Mouse (Mus musculus) monocyte, adult 2 months (primary cell): Measurements from ENCODE around the gene Lrp2.

Experiments used
- DNase-seq, 2 experiments: peaks; one replicate each; pipeline ENCODE4 v3.0.0; 2022; ENCODE audit warnings: low spot score in 2 of 2, low read depth in 1 of 2

Gene Lrp2

DNA sequence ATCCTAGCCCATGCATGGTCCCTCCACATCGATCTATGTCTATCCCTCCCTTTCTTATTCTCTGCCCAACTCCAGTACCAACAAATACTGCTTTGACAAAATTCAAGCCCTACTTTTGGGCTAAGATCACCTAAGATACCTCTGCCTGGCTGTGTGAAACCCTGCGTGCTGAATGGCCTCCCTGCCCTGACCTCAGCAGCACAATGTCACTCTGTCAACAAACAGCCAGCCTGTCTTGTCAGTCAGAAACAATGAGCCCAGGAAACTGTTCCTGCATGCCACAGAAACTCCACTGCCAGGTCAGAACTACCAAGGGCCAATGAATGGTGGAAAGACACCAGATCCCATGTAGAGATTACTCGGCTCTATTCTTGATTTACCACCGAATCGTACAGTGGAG, 55.7 kb downstream of the Lrp2 start:
- no peak for DNase-seq

DNA sequence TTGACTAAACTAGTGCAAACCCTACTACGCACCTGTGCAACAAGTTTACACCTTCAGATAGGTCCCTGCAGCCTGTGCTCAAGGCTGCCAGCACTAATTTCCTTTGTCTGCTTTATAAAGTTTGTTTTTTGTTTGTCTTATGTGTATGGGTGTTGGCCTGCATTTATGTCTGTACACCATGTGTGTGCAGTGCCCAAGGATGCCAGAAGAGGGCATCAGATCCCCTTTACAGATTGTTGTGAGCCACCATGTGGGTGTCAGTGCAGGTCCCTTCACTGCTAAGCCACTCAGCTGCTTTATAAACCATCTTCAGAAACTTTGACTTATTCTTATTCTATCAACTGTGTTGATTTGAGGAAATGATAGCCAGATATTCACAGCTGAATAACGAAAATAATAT, 65.6 kb downstream of the Lrp2 start:
- no peak for DNase-seq

DNA sequence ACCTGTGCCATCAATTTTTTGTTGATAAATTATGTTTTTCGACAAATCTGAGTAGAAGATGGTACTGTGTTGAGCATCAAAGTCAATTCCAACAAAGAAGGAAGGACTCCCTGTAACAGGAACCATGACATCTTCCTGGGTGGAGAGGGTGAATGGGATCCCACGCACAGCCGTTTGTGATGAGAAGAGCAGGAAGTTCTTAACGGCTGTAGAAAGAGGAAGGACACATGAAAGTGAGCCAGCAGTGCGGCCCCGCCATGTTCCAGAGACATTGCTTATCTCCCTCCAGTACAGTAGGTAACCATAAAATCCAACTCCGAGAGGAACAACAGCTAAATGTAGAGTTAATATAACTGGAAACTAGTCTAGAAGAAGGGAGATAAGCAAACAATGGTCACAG, 67.6 kb downstream of the Lrp2 start:
- no peak for DNase-seq

DNA sequence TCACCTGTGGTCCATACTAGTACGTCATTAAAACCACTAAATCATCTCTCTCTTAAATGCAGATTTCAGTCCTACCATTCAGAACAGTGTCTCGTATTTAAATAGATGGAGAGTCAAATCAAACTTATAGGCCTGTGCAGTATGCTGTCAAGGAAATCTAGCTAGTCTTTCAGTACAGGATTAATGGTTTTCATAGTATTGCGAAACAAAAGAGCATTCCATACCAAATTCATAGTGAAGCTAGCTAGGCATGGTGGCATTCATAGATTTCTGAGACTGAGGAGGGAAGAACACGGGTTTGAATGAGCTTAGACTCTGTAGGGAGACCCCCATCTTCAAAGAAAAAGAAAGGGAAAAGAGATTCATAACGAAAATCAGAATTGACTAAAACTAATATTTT, 74.1 kb downstream of the Lrp2 start:
- no peak for DNase-seq

DNA sequence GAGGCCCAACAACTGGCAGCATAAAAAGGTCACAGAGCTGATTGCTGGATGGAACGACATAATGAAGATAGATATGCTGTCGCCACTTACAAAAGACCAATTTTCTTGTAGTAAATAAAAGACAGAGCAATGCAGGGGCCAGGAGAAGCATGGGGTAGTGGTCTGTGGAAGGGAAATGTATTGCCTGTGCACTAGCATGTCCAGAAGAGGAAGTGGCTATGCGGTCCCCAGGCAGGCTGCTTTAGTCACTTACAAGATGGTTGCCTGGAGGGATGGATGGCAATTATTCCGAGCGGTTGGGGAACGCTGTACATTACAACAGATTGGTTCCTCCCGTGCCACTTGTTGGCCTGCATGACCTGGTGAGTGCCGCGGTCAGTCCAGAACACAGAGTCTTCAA, 85.5 kb downstream of the Lrp2 start:
- DNase-seq, result no peak

DNA sequence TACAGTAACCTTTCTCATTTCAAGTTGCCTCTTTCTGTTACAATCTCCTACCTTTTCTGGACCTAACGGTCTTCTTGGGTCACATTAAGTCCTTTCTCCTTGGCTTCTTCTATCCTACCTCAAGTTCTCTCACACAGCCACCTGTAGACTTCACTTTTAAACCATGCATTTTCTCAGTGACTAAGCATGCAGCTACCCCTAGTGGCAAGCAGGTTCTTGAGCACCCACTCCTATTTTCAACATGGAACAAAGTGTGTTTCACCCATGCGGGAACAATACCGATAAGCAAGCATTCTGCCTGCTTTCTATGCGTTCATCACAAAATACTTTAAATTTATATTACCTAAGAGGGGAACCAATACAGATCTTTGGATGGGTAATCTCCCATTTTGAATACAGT, 92.7 kb downstream of the Lrp2 start:
- no peak for DNase-seq

DNA sequence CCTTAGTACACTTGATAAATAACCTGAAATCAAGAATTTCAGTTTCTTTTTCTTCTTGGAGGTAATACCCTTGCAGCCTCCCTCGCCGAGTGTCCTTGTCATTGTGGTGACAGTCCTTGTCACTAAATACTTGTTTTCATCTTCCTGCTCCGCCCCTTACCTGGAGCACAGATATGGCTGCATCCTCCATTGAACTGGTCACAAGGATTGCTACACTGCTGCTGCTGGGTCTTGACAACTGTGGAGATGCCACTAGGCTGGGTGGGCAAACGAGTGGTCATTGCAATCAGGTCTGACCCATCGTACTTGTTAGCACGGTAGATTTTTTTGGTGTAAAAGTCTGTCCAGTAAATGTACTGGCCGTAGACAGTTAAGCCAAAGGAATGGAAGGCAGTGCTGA, 104.9 kb downstream of the Lrp2 start:
- no peak for DNase-seq

DNA sequence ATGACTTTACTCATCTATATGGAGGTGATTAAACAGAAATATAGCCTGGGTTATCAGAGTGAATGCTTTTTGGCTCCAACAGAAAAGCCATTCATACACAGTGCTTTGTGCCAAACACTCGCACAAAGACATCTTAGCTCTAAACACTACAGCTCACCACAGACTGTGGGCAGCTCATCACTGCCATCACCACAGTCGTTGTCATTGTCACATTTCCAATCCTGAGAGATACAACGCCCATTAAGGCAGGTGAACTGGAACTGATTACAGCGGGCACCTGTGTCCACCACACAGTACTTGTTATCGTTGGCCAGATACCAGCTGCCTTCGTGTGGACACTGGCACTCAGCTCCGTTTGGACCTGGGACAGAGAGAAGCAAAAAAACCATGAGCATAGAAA, 106.0 kb downstream of the Lrp2 start:
- no peak for DNase-seq

DNA sequence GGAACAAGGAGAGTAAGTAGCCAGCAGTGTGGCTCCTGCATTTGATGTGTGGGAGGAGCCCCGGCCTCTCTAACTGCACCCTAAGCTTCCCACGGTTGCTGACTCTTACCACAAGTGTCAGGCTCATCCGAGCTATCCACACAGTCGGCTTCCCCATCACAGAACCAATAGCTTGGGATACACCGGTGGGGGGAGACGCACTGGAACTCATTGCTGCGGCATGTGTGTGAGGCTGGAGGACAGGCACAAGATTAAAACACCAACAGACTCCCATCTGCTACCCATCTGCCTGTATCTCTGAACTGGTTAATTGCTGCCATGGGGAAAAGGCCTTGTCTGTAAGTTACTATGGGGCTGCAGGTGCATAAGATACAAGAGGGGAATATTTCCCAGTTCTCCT, 109.0 kb downstream of the Lrp2 start:
- no peak for DNase-seq

DNA sequence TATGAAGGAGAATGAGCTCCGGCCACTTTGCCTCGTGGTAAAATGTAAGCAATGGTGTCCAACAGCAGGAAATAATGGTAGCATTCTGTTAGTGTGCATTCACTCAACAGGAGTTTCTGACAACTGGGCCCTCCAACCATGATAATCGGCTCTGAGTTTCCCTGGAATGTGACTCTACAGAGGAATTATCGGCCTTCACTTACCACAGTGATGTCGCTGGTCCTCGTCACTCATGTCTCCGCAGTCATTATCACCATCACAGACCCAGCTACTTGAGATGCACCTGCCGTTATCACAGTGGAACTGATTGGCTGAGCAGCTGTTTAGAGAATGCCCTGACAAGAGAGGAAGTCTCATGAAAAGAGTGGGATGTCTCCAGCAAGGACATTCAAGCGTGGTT, 110.7 kb downstream of the Lrp2 start:
- DNase-seq, result no peak

DNA sequence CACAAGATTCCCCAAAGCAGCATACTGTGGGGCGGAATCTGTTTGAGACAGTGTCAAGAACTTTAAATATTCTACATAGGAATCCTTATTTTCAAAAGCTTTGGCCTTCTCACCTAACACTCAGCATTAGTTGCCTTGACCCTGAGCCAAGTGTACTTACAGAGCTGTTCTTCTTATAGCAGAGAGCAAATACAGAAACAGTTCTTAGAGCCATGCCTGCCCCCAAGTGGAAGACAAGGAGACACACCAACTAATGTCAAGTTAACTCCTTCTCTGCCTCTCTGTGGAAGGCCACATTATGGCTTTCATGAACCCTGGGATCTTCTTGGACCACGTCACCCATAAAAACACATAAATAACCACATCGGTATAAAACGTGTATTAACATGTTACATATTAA, 114.0 kb downstream of the Lrp2 start:
- DNase-seq, result no peak

DNA sequence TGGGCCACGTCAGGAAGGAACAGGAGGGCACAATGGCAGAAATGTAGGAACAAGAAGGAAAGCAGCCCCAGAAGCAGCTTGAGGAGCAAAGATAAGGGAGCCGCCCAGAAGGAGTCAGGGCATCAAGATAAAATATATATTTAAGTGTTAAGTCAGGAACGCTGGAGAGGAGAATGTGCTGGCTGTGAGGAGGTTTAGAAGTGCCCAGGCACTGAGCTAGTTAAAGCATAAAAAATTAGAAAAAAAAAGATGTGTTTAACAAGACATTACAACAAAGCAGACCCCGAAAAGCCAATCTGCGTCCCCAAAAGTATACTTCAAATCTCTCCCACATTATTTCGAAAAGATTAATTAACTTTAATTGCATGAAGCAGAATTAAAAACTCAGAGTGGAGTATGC, 122.3 kb downstream of the Lrp2 start:
- DNase-seq, result no peak

DNA sequence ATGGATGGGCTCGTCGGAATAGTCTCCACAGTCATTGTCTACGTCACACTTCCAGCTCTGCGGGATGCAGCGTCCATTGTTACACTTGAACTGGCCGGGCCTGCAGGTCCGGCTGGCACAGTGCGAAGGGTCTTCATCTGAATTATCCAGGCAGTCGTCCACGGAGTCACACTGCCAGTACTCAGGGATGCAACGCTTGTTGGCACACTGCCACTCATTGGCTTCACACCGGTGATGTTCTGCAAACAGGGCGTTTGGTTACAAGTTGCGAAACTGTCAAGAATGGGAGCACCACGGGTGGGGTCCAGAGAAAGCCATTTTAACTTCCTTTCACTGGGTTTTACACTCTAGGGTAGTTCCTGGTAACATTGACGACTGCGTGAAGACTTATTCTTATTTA, 126.4 kb downstream of the Lrp2 start:
- no peak for DNase-seq

DNA sequence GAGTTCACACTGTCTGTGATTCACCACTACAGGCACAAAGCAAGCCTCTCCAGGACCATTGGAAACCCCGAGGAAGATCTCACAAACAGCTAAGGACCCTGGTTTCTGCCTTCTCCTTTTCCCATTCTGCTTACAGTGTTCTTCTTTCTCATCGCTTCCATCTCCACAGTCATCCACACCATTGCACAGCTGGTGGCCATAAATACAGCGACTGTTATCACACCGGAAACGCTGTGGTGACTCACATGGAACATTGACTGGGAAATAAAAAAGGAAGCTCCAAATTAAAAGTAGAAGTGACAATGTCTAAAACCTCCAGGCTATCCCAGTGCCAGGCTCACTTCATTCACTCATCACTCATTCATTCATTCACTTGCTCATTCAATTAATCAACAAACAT, 134.7 kb downstream of the Lrp2 start:
- no peak for DNase-seq

DNA sequence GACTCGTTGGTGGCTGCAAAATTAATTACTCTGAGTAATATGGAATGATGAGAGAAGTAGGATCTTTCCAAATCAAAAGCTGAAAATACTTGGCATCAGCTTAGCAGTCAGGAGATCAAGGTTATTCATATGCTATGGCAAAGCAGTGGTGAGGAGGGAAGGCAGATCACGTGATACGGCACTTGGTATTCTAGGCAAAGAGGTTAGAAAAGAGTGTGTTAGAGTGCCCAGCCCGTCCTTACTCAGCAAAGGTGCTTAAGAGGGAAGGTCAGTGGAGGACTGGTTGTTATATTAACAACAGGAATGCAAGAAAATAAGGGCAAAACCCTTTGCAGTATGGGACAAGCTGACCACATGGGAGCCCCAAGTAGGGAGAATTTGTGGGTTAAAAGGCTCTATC, 137.3 kb downstream of the Lrp2 start:
- DNase-seq, result no peak

DNA sequence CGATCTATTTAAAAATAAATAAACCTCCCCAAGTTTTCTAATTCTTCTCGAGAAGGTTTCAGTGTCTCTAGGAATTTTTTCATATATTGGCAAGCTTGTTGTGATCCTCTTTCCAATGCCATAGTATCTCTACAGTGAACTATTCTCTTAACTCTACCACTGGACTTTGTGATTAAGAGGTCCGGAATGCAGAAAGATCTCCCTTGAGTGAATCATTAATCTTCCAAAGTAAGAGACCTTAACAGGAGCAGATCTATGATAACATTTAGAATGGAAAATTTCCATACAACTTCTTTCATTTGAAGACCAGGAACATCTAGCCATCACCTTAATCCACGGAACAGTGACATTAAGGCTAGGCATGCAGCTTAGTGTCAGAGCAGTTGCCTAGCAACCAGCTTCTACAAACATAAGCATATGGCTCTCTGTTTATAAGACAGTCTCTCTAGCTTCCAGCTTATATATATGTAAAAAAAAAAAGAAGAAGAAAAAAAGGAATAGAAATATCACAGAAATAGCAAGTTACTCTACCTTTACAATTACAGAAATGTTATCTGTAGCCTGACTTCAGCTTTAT, 139.9 kb downstream of the Lrp2 start:
- DNase-seq, result no peak

DNA sequence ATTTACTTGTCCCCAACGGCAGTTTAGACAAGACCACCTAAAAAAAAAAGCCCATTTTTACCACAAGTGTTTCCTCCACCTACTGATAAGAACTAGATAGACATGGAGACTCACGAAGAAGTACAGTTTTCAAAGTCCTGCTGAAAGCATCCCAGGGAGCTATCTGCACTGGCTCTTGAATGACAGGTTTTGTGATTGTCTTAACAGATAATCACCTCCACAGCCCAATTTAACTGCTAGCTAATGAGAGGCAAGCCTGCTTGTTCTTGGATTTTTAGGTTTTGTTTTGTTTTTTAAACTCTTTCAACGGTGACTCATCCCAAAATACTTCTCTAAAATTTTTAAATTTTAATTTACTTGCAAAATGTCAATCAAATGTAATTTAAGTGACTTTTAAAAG, 144.2 kb downstream of the Lrp2 start:
- no peak for DNase-seq

DNA sequence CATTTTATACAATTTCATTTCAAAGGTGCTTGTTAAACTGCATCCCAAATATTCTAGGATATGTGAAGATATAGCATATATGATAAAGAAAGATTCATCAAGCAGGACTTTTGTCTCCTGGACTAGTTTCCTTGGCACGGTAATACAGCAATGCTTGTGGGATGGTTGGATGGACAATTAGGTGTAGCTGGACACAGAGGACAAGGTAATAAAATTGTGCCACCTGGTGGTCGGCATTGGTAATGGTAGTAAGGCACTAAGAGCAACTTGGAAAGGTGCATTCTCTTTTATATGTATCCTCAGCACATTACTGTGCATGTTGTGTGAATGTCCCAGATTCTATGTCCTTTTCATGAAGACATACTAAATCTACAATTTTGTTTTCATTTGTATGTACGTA, 157.7 kb downstream of the Lrp2 start:
- DNase-seq, result no peak

DNA sequence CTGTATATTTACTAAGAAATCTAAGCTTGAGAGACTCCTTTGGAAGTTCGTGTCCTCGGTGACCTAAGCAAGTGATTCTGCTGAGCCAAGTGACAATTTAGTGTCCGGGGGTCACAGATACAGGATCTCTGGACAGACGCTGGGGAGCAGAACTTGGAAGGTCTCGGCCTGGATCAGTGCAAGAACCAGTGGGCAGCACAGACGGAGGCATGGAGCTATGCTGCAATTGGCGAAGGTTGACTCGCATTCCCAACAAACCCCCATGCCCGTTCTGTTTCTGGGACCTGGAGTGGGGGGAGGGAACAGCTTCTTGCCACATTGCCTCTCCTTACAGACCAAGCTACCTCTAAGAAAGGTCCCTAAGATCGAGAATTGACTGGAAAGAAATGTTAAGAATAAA, 158.7 kb downstream of the Lrp2 start:
- DNase-seq, result no peak

DNA sequence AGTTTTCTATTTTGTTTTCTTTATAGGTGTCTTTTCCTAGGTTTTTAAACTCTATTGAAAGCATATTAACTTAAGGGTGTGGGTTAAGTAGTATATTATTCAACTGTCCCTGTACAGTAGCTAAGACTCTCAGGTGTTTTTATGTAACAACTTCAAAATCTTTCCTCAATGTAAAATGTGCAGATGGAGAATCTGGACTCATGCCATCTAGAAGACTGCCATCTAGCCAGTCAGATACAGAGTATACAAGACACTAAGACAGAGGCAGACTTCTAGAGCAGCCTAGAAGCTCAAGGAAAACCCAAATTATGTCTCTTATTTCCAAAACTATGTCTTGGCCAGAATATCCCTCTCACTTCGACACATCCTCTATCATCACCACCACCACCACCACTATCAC, 159.8 kb downstream of the Lrp2 start:
- no peak for DNase-seq

DNA sequence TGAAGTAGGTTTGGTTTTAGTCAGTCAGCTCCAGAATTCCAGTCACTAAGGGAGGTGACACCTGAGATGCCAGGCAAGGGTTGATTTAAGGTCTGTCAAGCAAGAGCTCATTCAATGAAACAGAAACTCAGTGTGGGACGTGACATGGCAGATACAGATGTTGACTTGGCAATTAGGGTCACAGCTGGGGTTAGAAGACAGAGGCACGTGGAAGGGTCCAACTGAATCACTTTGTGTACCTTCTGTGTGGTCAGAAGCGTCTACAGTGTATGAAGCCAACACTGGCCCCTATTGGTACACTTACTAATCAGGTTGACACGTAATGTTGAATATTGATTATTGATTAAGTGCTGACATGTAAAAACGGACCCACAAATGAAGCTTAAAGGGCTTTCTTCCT, 161.0 kb downstream of the Lrp2 start:
- DNase-seq, result no peak

DNA sequence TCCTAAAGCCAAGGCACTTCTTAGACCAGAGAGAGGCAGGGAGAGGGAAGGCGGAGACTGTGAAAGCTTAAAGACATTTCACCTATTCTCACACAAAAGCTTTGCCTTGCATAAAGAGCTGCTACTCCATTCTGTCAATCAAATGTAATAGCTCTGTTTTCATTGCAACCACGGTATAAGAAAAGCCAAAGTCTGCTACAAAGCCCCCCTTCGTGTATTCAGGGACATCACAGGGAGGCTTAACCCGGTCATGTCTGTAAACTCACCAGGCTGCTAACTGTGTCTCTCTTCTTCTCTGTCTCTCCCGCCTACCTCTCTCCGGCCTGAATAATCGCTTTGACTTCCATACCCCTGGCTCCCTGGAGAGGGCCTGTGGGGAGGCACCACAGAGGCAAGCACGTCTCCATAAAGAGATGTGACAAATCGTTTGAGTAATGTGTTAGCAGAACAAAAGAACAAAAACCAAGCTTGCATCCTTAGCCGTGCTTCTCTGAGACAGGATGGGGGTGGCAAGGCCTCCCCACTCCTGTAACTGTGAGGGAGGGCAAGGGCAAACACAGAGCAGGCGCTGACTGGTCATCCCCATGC, 167.5 kb downstream of the Lrp2 start:
- no peak for DNase-seq

DNA sequence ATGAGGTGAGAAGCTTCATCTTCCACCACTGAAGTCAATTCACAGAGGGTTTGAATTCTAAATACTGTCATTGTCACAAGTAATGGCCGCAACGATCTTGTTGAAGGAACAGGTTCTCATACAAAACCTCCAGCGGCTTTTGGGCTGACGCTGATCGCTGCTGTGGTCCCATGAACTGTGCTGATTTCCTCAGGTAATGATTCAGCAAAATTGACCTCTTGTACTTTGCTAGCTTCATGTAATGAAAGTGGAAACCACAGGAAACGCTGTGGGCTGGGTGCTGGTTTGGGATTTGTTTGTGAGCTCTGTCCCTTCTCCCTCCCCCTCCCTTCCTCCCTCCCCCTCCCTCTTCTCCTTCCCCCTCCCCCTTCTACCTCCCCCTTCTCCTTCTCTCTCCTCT, 170.8 kb downstream of the Lrp2 start:
- no peak for DNase-seq

DNA sequence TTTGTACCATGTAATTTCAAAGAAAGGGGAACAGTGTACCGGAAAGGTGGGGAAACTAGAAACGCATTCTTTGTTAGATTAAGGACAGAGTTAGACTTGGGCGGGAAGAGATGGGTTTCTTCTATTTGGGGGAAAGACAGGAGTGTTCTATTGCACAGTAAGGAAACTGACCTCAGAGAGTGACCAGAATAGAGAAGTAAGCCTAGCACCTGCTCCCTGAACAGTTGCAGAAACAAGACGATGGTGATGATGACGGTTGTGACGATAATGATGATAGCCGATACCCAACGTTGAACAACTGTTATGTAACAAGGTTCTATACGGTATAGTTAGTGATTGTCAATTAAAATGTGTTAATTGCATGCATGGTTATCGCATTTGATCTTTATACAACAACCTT, 171.3 kb downstream of the Lrp2 start:
- no peak for DNase-seq
